Mouse (Mus musculus): Measurements from ENCODE around the gene Pfkfb1. TPM values are rescaled to one million over a fixed set of nuclear protein-coding genes. Genes with fewer than 3 reads are reported as not detected.

Pfkfb1 gene
- polyA plus RNA-seq (2016; fragmentation: Nextera tagmentation; extraction: Ambion mirVana) = 9.5 and 10.1 TPM in 2 replicates

DNA sequence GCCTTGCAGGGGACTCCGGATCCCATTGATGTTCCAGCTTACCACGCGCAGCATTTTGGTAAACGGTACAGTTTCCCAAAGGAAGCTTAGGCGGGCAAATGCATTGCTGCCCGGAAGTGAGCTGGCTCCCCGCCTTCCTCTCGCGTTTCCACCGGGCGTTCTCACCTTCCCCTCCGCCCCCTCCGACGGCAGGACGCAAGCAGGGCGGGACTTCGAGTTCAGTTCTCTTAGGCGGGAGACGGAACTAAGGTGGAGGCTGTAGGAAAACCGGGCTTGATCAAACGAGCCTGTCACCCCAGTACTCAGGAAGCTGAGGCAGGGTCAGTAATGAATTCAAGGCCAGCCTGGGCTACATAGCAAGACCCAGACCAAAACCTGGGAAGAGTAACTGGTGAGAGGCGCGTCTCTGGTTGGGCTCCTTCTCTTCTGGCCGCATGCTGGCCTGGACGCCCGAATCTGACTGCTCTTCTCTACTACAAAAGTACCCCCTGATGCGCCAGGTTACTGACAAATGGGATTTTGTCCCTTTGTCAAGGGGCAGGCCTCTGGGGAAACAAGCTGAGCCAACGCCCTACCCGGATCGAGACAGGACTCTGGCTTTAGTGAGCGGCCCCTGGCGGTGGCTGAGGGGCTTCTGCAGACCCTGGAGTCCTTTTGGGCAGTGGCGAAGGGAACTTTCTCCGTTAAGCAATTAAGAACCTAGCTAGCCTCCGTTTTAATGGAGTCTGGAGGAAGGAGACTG, at the start of gene Pfkfb1:
Gene Pfkfb1 (plus strand): TSS at position 207 of the 742 bp plus-strand sequence.
- H3K4me1 ChIP-seq = no peaks in the 10 kb centered on the region
- H3K9me3 ChIP-seq = no peaks in the 10 kb centered on the region
- 18% methylated on average over 35 of the region's 35 CpGs for WGBS
- peak; percentile 87 for DNase-seq (ENCODE audit: low spot score)
- H3K27ac ChIP-seq (replicated peaks) = peak within 1 kb of the TSS; percentile 87
- H3K4me3 ChIP-seq = peak within 1 kb of the TSS; percentile 63
- H3K36me3 ChIP-seq (replicated peaks) = peaks cover 25% of the 10 kb centered on the region
- H3K27me3 ChIP-seq (replicated peaks; ENCODE audit: low read depth, poor library complexity, severe bottlenecking) = peaks cover 36% of the 10 kb centered on the region

- Histone ChIP-seq H3K27me3 (replicated peaks; ENCODE audit: low read depth, poor library complexity, severe bottlenecking) (peaks cover 11% of the 10 kb centered on the region), H3K36me3 (replicated peaks) (peaks cover 14% of the 10 kb centered on the region; the same call in 1 of the 2 replicates), H3K4me1 (no peaks in the 10 kb centered on the region), H3K9me3 (0 out of 2 replicates have a peak, but pooled peaks cover 3% of the 10 kb centered on the region), H3K27ac (replicated peaks) (no peak overlapping the region), H3K4me3 (no peak overlapping the region)
- 94% methylated on average over 2 of the region's 2 CpGs for WGBS
- DNase-seq (ENCODE audit: low spot score) = no peak
These were observed 47.9 kb upstream of the Pfkfb1 start for GRCm38 (mm10) chrX:150540111-150540510.

DNA sequence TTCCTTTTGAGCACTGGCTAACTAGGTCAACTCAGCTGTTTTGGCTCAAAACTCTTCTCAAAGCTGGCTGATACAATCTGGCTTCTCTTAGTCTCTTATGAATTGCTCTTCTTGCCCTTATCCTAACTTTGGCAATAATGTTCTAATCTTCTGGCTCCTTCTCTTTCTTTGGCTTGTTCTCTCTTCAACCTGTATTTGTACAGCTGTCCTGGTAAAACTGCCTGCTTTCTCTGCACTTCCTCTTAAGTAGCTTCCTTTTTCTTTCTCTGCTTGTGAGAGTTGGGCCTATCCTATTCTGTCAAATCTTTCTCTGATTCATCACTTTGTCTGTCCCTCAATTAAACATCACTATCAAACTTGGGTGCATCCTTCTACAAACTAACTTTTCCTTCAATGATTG, 46.3 kb upstream of the Pfkfb1 start:
- H3K9me3 ChIP-seq = 0 out of 2 replicates have a peak, but pooled peaks cover 3% of the 10 kb centered on the region
- H3K36me3 ChIP-seq (replicated peaks) = peaks cover 14% of the 10 kb centered on the region; the same call in 1 of the 2 replicates
- no peaks in the 10 kb centered on the region for H3K4me1 ChIP-seq
- H3K4me3 ChIP-seq = no peak overlapping the region
- DNase-seq (ENCODE audit: low spot score) = no peak
- H3K27me3 ChIP-seq (replicated peaks; ENCODE audit: low read depth, poor library complexity, severe bottlenecking) = peaks cover 11% of the 10 kb centered on the region
- H3K27ac ChIP-seq (replicated peaks) = no peak overlapping the region

DNA sequence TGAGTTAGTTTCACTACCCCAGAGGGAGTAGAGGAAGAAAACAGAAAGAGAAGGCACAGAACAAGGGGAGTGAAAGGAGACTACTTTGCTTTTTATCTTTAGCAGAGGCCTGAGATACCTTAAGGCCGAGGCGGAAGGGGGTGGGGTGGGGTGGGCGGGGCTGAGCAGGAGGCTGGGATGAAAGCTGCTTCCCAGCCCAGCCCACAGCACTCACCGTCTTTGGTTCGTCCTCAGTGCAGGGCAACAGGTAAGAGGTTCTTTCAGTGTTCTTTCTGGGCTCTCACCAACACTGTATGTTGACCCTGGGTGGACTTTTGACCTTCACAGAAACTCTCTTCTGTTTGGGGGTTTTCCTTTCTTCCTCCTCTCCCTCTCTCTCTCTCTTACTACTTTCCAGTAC, 40.8 kb upstream of the Pfkfb1 start, which contains the start of gene Alas2:
Gene Alas2 (plus strand): TSS at position 137 of the 400 bp plus-strand sequence.
- Histone ChIP-seq H3K4me3 (no peak within 1 kb of the TSS), H3K4me1 (no peaks in the 10 kb centered on the region), H3K27ac (replicated peaks) (no peak within 1 kb of the TSS), H3K9me3 (0 out of 2 replicates have a peak, but pooled peaks cover 2% of the 10 kb centered on the region), H3K36me3 (replicated peaks) (peaks cover 39% of the 10 kb centered on the region; the same call in 1 of the 2 replicates), H3K27me3 (replicated peaks; ENCODE audit: low read depth, poor library complexity, severe bottlenecking) (peaks cover 50% of the 10 kb centered on the region)
- no peak for DNase-seq (ENCODE audit: low spot score)
- WGBS = 52% methylated on average over 5 of the region's 5 CpGs

DNA sequence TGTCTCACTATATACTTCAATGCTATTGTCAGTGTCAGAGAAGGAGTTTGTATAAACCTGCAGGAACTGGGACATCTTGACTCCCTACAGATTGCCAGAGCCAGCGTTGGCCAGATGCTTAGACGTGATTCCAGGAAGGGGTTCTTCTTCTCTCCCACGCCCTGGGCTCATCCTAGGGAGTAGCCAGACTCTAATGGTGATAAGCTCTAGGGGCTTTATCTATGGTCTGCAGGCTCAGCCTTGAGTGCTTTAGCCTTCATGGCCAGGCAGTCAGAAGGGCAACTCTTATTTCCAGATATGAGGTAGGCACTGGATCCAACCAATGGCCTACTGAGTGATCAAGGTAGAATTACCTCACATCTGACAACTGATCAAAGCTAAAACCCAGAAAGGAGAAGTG, 38.4 kb upstream of the Pfkfb1 start:
- 91% methylated on average over 3 of the region's 3 CpGs for WGBS
- Histone ChIP-seq H3K27ac (replicated peaks) (no peak overlapping the region), H3K9me3 (no peaks in the 10 kb centered on the region), H3K4me3 (no peak overlapping the region), H3K4me1 (no peaks in the 10 kb centered on the region), H3K27me3 (replicated peaks; ENCODE audit: low read depth, poor library complexity, severe bottlenecking) (peaks cover 57% of the 10 kb centered on the region), H3K36me3 (replicated peaks) (peaks cover 36% of the 10 kb centered on the region)
- DNase-seq (ENCODE audit: low spot score) = no peak

- WGBS = 91% methylated on average over 2 of the region's 2 CpGs
- no peaks in the 10 kb centered on the region for H3K9me3 ChIP-seq
- peaks cover 34% of the 10 kb centered on the region for H3K36me3 ChIP-seq (replicated peaks)
- no peaks in the 10 kb centered on the region for H3K4me1 ChIP-seq
- no peak overlapping the region for H3K4me3 ChIP-seq
- peaks cover 60% of the 10 kb centered on the region for H3K27me3 ChIP-seq (replicated peaks; ENCODE audit: low read depth, poor library complexity, severe bottlenecking)
- DNase-seq (ENCODE audit: low spot score) = no peak
- no peak overlapping the region for H3K27ac ChIP-seq (replicated peaks)
These were observed 36.0 kb upstream of the Pfkfb1 start for GRCm38 (mm10) chrX:150551986-150552385.

DNA sequence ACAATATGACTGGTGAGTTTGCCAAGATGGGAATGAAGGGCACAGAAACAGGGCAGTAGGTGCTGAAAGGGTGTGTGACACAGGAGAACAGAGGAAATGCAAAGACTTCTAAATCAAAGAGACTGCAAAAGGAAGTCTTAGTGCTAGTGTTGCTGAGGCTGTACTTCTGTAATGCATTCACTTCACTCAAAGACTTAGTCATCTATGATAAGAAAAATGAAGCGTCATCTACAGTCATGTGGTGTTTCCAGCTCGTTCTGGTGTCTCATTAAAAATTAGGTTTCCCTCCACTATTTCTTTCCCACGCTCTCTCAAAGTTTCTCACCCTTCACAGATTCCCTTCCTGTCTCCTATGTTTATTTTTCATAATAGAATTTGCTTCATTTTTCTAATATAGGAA, 34.0 kb upstream of the Pfkfb1 start:
- WGBS = 86% methylated on average over 3 of the region's 3 CpGs
- H3K4me3 ChIP-seq = no peak overlapping the region

DNA sequence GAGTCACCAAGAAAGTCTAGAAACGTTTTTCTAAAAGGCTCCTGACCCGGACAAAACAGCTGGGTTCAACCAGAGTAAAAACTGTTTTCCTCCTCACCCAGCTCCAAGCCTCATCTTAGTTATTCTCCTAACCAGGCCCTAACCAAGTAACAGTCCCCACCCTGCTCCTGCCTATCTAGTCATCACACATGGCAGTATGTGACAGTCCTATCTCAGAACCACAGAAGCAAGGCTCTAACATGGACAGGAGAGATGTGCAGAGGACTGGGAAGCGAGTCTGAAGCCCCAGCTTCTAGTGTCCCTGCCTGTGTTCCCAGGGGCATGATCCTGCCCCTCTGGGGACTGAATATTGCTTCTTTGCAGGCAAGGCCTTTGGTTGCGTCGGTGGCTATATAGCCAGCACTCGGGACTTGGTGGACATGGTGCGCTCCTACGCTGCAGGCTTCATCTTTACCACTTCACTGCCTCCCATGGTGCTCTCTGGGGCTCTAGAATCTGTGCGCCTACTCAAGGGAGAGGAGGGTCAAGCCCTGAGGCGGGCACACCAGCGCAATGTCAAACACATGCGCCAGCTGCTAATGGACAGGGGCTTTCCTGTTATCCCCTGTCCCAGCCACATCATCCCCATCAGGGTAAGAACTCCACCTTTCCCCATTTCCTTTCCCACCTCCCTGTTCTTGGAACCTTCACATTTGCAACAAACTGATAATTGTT, 23.2 kb upstream of the Pfkfb1 start:
- peaks cover 28% of the 10 kb centered on the region for H3K27me3 ChIP-seq (replicated peaks; ENCODE audit: low read depth, poor library complexity, severe bottlenecking)

More for the DNA sequence above, 34.0 kb upstream of the Pfkfb1 start:
- H3K9me3 ChIP-seq = no peaks in the 10 kb centered on the region
- peaks cover 56% of the 10 kb centered on the region; the same call in 1 of the 2 replicates for H3K27me3 ChIP-seq (replicated peaks; ENCODE audit: low read depth, poor library complexity, severe bottlenecking)
- DNase-seq (ENCODE audit: low spot score) = no peak
- H3K4me1 ChIP-seq = no peaks in the 10 kb centered on the region
- H3K36me3 ChIP-seq (replicated peaks) = peaks cover 33% of the 10 kb centered on the region
- H3K27ac ChIP-seq (replicated peaks) = no peak overlapping the region

DNA sequence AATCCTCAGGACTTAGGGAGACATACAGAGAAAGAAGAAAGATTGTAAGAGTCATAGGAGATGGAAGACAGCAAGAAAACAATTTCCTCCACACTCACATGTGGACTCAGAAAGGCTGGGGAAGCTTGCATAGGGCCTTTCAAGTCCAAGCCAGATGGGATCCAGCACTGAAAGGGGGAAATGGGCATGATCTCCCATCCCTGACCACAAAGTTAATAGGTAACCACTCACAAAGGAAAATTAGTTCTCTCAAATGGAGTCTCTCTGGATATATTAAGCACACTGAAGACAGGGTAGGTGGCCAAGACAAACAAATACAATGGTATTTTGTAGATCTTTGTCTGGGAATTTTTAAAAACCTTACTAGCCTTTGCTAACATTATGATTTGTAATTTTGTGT, 6.1 kb upstream of the Pfkfb1 start:
- Histone ChIP-seq H3K27me3 (replicated peaks; ENCODE audit: low read depth, poor library complexity, severe bottlenecking) (no peaks in the 10 kb centered on the region), H3K9me3 (no peaks in the 10 kb centered on the region), H3K27ac (replicated peaks) (no peak overlapping the region), H3K4me3 (no peak overlapping the region), H3K36me3 (replicated peaks) (peaks cover 68% of the 10 kb centered on the region), H3K4me1 (no peaks in the 10 kb centered on the region)
- no peak for DNase-seq (ENCODE audit: low spot score)

More for the DNA sequence above, 23.2 kb upstream of the Pfkfb1 start:
- DNase-seq (ENCODE audit: low spot score) = no peak
- peaks cover 30% of the 10 kb centered on the region for H3K36me3 ChIP-seq (replicated peaks)
- WGBS = 89% methylated on average over 12 of the region's 12 CpGs
- H3K4me3 ChIP-seq = no peak overlapping the region
- no peak overlapping the region for H3K27ac ChIP-seq (replicated peaks)
- no peaks in the 10 kb centered on the region for H3K9me3 ChIP-seq
- H3K4me1 ChIP-seq = no peaks in the 10 kb centered on the region

GRCm38 (mm10) chrX:150585116-150585515, 2.9 kb upstream of the Pfkfb1 start:
- peaks cover 52% of the 10 kb centered on the region for H3K36me3 ChIP-seq (replicated peaks)
- no peak overlapping the region for H3K4me3 ChIP-seq
- no peaks in the 10 kb centered on the region for H3K9me3 ChIP-seq
- H3K4me1 ChIP-seq = no peaks in the 10 kb centered on the region
- 95% methylated on average over 8 of the region's 8 CpGs for WGBS
- peaks cover 17% of the 10 kb centered on the region for H3K27me3 ChIP-seq (replicated peaks; ENCODE audit: low read depth, poor library complexity, severe bottlenecking)
- H3K27ac ChIP-seq (replicated peaks) = no peak overlapping the region
- no peak for DNase-seq (ENCODE audit: low spot score)

- H3K27me3 ChIP-seq (replicated peaks; ENCODE audit: low read depth, poor library complexity, severe bottlenecking) = peaks cover 50% of the 10 kb centered on the region
- WGBS = 77% methylated on average over 5 of the region's 5 CpGs
These were observed 1.7 kb downstream of the Pfkfb1 start, which contains the start of gene Apex2 for GRCm38 (mm10) chrX:150589696-150590095. Gene Apex2 (minus strand): TSS chrX:150589868.

GRCm38 (mm10) chrX:150593266-150594035, 5.4 kb downstream of the Pfkfb1 start:
- H3K27me3 ChIP-seq (replicated peaks; ENCODE audit: low read depth, poor library complexity, severe bottlenecking) = peaks cover 37% of the 10 kb centered on the region

More at GRCm38 (mm10) chrX:150589696-150590095, 1.7 kb downstream of the Pfkfb1 start, which contains the start of gene Apex2:
- H3K36me3 ChIP-seq (replicated peaks) = peaks cover 13% of the 10 kb centered on the region
- H3K9me3 ChIP-seq = no peaks in the 10 kb centered on the region
- H3K27ac ChIP-seq (replicated peaks) = no peak within 1 kb of the TSS
- peak within 1 kb of the TSS; percentile 63; the same call in 1 of the 2 replicates for H3K4me3 ChIP-seq
- no peaks in the 10 kb centered on the region for H3K4me1 ChIP-seq
- DNase-seq (ENCODE audit: low spot score) = no peak

More at GRCm38 (mm10) chrX:150593266-150594035, 5.4 kb downstream of the Pfkfb1 start:
- no peak for DNase-seq (ENCODE audit: low spot score)
- Histone ChIP-seq H3K4me3 (no peak overlapping the region), H3K9me3 (no peaks in the 10 kb centered on the region), H3K36me3 (replicated peaks) (no peaks in the 10 kb centered on the region), H3K27ac (replicated peaks) (no peak overlapping the region), H3K4me1 (no peaks in the 10 kb centered on the region)
- WGBS = 90% methylated on average over 12 of the region's 12 CpGs
